Mouse (Mus musculus) brain, embryonic 14.5 days (tissue): ENCODE data around the gene Dnajb6.

Experiments used
- CTCF ChIP-seq: fragments of 200-500 bp; IDR thresholded peaks from 2 replicates; pipeline ENCODE4 v1.5.1; 2012; ENCODE audit warnings: inconsistent platforms, mild to moderate bottlenecking, moderate library complexity, borderline replicate concordance; ENCODE audit not compliant: insufficient read depth, insufficient read length; ENCODE audit errors: extremely low read depth
- POLR2A ChIP-seq: fragments of 200-500 bp; IDR thresholded peaks from 2 replicates; pipeline ENCODE4 v1.6.1; 2012; ENCODE audit warnings: mild to moderate bottlenecking, inconsistent platforms, borderline replicate concordance; ENCODE audit not compliant: poor library complexity, insufficient read depth, insufficient read length, severe bottlenecking; ENCODE audit errors: extremely low read depth

- TF ChIP-seq CTCF, result no peak
- no peak for TF ChIP-seq POLR2A
Observed at GRCm38 (mm10) chr5:29736073-29736900, 799 bp downstream of the Dnajb6 start.
